Mouse (Mus musculus) stomach, postnatal 0 days (tissue): Measurements from ENCODE around the gene Slc17a1. TPM values are rescaled to one million over a fixed set of nuclear protein-coding genes. Genes with fewer than 3 reads are reported as not detected.

Experiments
- ATAC-seq: fragments of 200-750 bp; cut with Nextera tagmentation; 2 replicates; pipeline ENCODE4 v1.8.0; 2017; ENCODE audit not compliant: low FRiP score, low TSS enrichment
- DNase-seq: peaks from one replicate; pipeline ENCODE4 v3.0.0-alpha.2; 2016; ENCODE audit warnings: low spot score
- H3K27ac ChIP-seq: fragments of 300-500 bp; sonication (generic); replicated peaks from 2 replicates; pipeline ENCODE4 v1.5.1; 2014; ENCODE audit warnings: mild to moderate bottlenecking, control low read depth
- H3K27me3 ChIP-seq: fragments of 300-500 bp; sonication (generic); 2 replicates; pipeline ENCODE4 v1.6.1; 2014; ENCODE audit warnings: low read length; ENCODE audit not compliant: control insufficient read depth, insufficient read depth
- H3K36me3 ChIP-seq: fragments of 300-500 bp; sonication (generic); 2 replicates; pipeline ENCODE4 v1.6.1; 2014; ENCODE audit warnings: low read length, mixed read lengths; ENCODE audit not compliant: control insufficient read depth, insufficient read depth
- H3K4me1 ChIP-seq: fragments of 300-500 bp; sonication (generic); replicated peaks from 2 replicates; pipeline ENCODE4 v1.6.1; 2014; ENCODE audit warnings: antibody characterized with exemption; ENCODE audit not compliant: control insufficient read depth, insufficient read depth
- H3K4me2 ChIP-seq: fragments of 300-500 bp; sonication (generic); replicated peaks from 2 replicates; pipeline ENCODE4 v1.6.1; 2014; ENCODE audit warnings: low read depth, mild to moderate bottlenecking, control low read depth, moderate library complexity
- H3K4me3 ChIP-seq: fragments of 300-500 bp; sonication (generic); 2 replicates; pipeline ENCODE4 v1.5.1; 2014; ENCODE audit warnings: low read depth, low read length, control low read depth
- H3K9ac ChIP-seq: fragments of 300-500 bp; sonication (generic); 2 replicates; pipeline ENCODE4 v1.6.1; 2014; ENCODE audit warnings: mild to moderate bottlenecking, low read length, control low read depth, mixed read lengths
- H3K9me3 ChIP-seq: fragments of 300-500 bp; sonication (generic); 2 replicates; pipeline ENCODE4 v1.6.1; 2016; ENCODE audit warnings: low read length; ENCODE audit not compliant: control insufficient read depth
- CTCF ChIP-seq: IDR thresholded peaks from 2 replicates; pipeline ENCODE4 v1.5.1; 2016; ENCODE audit warnings: antibody characterized with exemption, low read depth, mild to moderate bottlenecking, moderate library complexity
- EP300 ChIP-seq: optimal IDR thresholded peaks from 2 replicates; pipeline ENCODE3; 2016; ENCODE audit warnings: antibody characterized with exemption
- WGBS: fragments of 180-500 bp; shearing (Covaris S2); extraction: QIAGEN DNeasy Blood & Tissue Kit; methylation state at CpG from one replicate; pipeline ENCODE4 v1.1.7; 2014; 5-methylcytosine and 5-hydroxymethylcytosine counted together
- polyA plus RNA-seq: library from polyadenylated mRNA; unstranded; fragments of >200 nt; fragmentation: Nextera tagmentation; extraction: Ambion mirVana; gene quantifications from 2 replicates; pipeline ENCODE4 v1.2.1, GENCODE M21; 2015

The Slc17a1 gene
- polyA plus RNA-seq, 1 experiment from 2014 or later: not detected

DNA sequence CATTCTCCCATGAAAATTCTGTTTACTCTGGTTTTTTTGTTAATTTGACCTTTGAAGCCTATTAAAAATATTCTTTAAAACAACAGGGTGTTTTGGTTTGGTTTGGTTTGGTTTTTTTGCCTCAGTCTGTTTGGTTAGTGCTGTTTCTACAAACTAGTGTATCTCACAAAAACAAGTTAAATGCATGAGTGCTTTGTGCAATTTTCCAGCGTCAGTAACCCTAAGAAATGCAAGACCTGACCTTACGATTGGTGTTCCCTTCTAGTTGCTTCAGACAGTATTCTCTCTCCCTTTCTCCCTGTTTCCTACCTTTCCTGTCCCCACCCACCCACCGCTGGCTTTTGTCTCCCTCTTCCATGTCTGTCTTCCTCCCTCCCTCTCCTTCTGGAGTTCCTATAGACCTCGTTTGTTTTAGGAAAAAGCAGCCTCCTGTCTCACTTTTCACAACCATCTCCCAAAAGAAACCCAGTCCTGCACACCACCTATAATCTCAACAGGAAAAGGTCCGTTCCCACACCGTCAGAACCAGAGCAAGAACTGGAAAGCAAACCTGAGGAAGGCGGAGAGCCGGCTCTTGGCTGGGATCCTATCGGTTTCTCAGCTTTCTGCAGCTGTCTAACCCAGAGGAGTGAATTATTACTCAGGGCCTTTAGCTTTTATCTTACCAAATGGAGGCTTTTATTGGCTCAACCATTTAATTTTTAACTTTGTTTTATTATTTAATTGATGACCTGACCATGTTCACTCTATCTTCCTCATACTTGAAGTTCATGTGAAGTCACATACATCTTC lies 47.0 kb downstream of the Slc17a1 start, which contains the start of gene Slc17a4:
TSS of gene Slc17a4 (minus strand) at position 634 of the 792 bp plus-strand sequence.
- Histone ChIP-seq H3K36me3 (no peaks in the 10 kb centered on the region), H3K4me1 (no peaks in the 10 kb centered on the region), H3K4me2 (no peak within 1 kb of the TSS), H3K27ac (no peak within 1 kb of the TSS), H3K9ac (no peak within 1 kb of the TSS), H3K4me3 (no peak within 1 kb of the TSS), H3K27me3 (no peaks in the 10 kb centered on the region), H3K9me3 (no peaks in the 10 kb centered on the region)
- TF ChIP-seq EP300 (no peak), CTCF (no peak)
- ATAC-seq (no peak), DNase-seq (no peak)
- 46% methylated on average over 9 of the region's 9 CpGs for WGBS

DNA sequence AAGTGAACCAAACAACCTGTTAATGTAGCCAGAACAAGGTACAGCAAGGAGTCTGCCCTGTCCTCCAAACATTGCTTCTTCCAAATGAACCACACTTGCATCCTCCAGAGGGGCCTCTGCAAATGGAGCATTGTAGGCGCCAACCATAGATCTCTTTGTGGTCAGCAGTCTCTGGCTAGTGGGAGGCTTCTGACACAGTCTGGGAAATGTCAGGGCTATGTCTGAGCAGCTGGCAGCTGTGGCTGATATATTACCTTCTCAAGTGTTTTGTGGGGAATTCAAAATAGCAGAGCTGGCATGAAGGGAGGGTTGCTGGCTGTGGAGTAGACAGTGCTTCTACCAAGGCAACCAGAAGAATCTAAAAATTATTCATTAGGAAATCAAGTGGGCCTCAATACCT lies 48.6 kb downstream of the Slc17a1 start:
- H3K9me3 ChIP-seq: no peaks in the 10 kb centered on the region
- no peak for TF ChIP-seq CTCF
- TF ChIP-seq EP300: no peak
- ATAC-seq (no peak), DNase-seq (no peak)
- H3K27me3 ChIP-seq: no peaks in the 10 kb centered on the region
- WGBS: 58% methylated on average over 1 of the region's 1 CpGs
- H3K36me3 ChIP-seq: no peaks in the 10 kb centered on the region
- no peak overlapping the region for H3K4me3 ChIP-seq
- H3K4me1 ChIP-seq: no peaks in the 10 kb centered on the region
- no peak overlapping the region for H3K4me2 ChIP-seq
- no peak overlapping the region for H3K27ac ChIP-seq
- no peak overlapping the region for H3K9ac ChIP-seq

DNA sequence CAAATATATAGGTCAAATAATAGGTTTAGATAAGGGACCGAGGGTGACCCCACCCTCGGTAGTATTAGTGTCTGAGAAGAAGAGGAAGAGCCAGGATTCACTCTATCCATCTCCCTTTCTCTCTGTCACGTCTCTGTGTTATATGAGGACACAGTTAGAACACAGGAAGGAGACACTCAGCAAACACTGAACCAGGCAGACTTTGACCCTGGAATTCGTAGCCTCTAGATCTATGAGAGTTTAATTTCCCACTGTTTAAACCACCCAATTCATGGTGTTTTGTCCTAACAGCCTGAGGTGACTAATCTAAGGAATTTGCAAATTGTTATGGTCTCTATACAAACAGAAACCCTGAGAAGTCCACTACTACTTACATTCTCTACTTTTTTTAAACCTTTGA lies 50.1 kb downstream of the Slc17a1 start:
- Histone ChIP-seq H3K27ac (no peak overlapping the region), H3K36me3 (no peaks in the 10 kb centered on the region), H3K4me1 (no peaks in the 10 kb centered on the region), H3K9me3 (no peaks in the 10 kb centered on the region), H3K4me2 (no peak overlapping the region), H3K4me3 (no peak overlapping the region), H3K9ac (no peak overlapping the region), H3K27me3 (no peaks in the 10 kb centered on the region)
- peak; percentile 64; the same call in 1 of the 2 replicates for ATAC-seq
- 33% methylated on average over 4 of the region's 4 CpGs for WGBS
- no peak for DNase-seq
- no peak for TF ChIP-seq CTCF
- TF ChIP-seq EP300: no peak

DNA sequence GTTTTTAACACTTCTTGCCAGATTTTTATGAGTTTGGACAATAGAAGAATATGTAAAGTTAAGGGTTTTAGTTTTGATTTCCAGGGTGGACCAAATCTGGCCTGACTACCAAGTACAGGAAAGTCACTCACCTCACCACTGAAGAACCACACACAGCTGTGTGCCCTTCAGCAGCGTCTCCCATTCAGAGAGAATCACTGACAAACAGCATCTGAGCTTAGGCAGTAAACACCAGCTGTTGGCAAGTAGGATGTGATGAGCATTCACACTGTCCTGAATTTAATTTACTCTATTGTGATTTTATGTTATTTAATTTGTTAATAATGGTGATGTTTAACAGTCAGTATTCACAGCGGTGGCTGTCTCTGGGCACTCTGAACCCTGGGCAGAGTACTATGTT lies 58.2 kb downstream of the Slc17a1 start:
- no peak for TF ChIP-seq CTCF
- TF ChIP-seq EP300: no peak
- H3K27me3 ChIP-seq: no peaks in the 10 kb centered on the region
- 0 out of 2 replicates have a peak, but pooled peaks cover 2% of the 10 kb centered on the region for H3K4me1 ChIP-seq
- H3K9ac ChIP-seq: no peak overlapping the region
- no peak overlapping the region for H3K27ac ChIP-seq
- no peak overlapping the region for H3K4me2 ChIP-seq
- H3K4me3 ChIP-seq: no peak overlapping the region
- ATAC-seq (no peak), DNase-seq (no peak)
- H3K36me3 ChIP-seq: no peaks in the 10 kb centered on the region
- WGBS: 62% methylated on average over 2 of the region's 2 CpGs
- H3K9me3 ChIP-seq: no peaks in the 10 kb centered on the region

DNA sequence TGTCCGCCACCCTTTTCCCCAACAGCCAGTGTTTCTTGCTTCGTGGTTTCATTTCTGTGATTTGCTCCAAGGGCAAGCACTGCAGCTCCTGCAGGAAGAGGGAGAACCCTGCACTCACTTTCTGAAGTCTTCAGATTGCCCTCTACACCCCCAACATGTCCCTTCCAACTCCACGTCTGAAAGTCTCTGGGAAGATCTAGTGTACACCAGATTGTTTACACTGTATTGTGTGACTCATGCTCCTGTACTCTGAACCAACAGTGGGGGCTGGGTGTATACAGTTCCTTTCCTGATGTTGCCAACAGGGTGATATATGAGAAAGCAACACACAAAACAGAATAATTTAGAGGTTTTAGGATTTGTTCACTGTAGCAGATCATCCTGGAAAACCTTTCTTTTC lies 61.1 kb downstream of the Slc17a1 start:
- H3K27ac ChIP-seq: 0 out of 2 replicates have a peak overlapping the region, but pooled peaks have one; percentile 35
- no peak overlapping the region for H3K4me2 ChIP-seq
- no peak overlapping the region for H3K9ac ChIP-seq
- 0 out of 2 replicates have a peak overlapping the region, but pooled peaks have one; percentile 1 for H3K4me3 ChIP-seq
- H3K27me3 ChIP-seq: no peaks in the 10 kb centered on the region
- DNase-seq: no peak
- H3K36me3 ChIP-seq: no peaks in the 10 kb centered on the region
- 33% methylated on average over 3 of the region's 3 CpGs for WGBS
- H3K4me1 ChIP-seq: 0 out of 2 replicates have a peak, but pooled peaks cover 2% of the 10 kb centered on the region
- TF ChIP-seq EP300 (no peak), CTCF (0 out of 2 replicates have a peak, but pooled peaks have one; percentile 12)
- no peaks in the 10 kb centered on the region for H3K9me3 ChIP-seq
- peak; percentile 87 for ATAC-seq

GRCm38 (mm10) chr13:23930461-23930860 lies 62.9 kb downstream of the Slc17a1 start:
- Histone ChIP-seq H3K9ac (no peak overlapping the region), H3K9me3 (no peaks in the 10 kb centered on the region), H3K27ac (no peak overlapping the region), H3K27me3 (no peaks in the 10 kb centered on the region), H3K4me3 (no peak overlapping the region), H3K36me3 (no peaks in the 10 kb centered on the region), H3K4me1 (0 out of 2 replicates have a peak, but pooled peaks cover 2% of the 10 kb centered on the region), H3K4me2 (peak overlapping the region; percentile 9; the same call in 1 of the 2 replicates)
- DNase-seq: peak; percentile 48
- peak; percentile 59; the same call in 1 of the 2 replicates for ATAC-seq
- 73% methylated on average over 9 of the region's 9 CpGs for whole genome bisulfite sequencing
- no peak for TF ChIP-seq CTCF
- no peak for TF ChIP-seq EP300
